Mouse (Mus musculus): ENCODE data around the gene Nt5dc2. TPM values are rescaled to one million over a fixed set of nuclear protein-coding genes. Genes with fewer than 3 reads are reported as not detected.

Nt5dc2 gene
- polyA plus RNA-seq, 1 experiment from 2014 or later, result 401 TPM

GRCm38 (mm10) chr14:31137791-31138190, 6.9 kb downstream of the Nt5dc2 start:
- peaks cover 12% of the 10 kb centered on the region for H3K4me1 ChIP-seq (replicated peaks; ENCODE audit: control insufficient read depth, insufficient read depth, low read length)
- DNase-seq (ENCODE audit: low spot score), result no peak
- WGBS, result 86% methylated on average over 11 of the region's 11 CpGs
- peaks cover 86% of the 10 kb centered on the region for H3K36me3 ChIP-seq (ENCODE audit: control insufficient read depth, insufficient read depth, low read length)
- H3K9me3 ChIP-seq (ENCODE audit: control insufficient read depth, low read length), result no peaks in the 10 kb centered on the region
- no peak overlapping the region for H3K9ac ChIP-seq (ENCODE audit: low read depth, low read length)
- no peak for ATAC-seq (replicated peaks; ENCODE audit: low FRiP score)
- H3K4me3 ChIP-seq (ENCODE audit: low read depth, low read length), result no peak overlapping the region
- no peak overlapping the region; the same call in 1 of the 2 replicates for H3K27ac ChIP-seq (ENCODE audit: low read depth, low read length)
- H3K27me3 ChIP-seq (replicated peaks; ENCODE audit: control insufficient read depth, insufficient read depth, low read length), result no peaks in the 10 kb centered on the region
- no peak overlapping the region for H3K4me2 ChIP-seq

DNA sequence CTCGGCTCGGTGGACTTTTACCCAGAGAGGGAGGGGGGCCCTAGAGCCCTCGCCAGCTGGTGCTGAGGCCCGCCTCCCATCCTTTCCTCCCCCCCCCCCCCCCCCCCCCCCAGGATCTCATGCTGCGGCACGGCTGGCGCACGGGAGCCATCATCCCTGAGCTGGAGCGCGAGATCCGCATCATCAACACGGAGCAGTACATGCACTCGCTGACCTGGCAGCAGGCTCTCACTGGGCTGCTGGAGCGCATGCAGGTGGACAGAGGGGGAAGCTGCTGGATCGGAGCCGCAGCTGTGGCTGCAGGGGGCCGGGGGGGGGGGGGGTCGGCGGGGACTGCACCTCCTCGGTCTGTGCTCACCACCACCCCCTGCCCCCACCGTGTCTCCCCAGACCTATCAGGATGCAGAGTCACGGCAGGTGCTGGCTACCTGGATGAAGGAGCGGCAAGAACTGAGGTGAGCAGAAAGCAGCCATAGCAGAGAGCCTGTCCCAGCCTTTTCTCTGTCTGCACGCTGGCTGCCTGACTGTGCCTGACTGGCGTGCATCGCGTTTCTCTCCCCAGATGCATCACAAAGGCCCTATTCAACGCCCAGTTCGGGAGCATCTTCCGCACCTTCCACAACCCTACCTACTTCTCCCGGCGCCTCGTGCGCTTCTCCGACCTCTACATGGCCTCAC, 7.5 kb downstream of the Nt5dc2 start:
- H3K4me2 ChIP-seq, result no peak overlapping the region
- whole genome bisulfite sequencing, result 86% methylated on average over 30 of the region's 35 CpGs
- peaks cover 7% of the 10 kb centered on the region for H3K4me1 ChIP-seq (replicated peaks; ENCODE audit: control insufficient read depth, insufficient read depth, low read length)
- H3K36me3 ChIP-seq (ENCODE audit: control insufficient read depth, insufficient read depth, low read length), result peaks cover 88% of the 10 kb centered on the region
- no peak overlapping the region for H3K9ac ChIP-seq (ENCODE audit: low read depth, low read length)
- DNase-seq (ENCODE audit: low spot score) (no peak), ATAC-seq (replicated peaks; ENCODE audit: low FRiP score) (no peak)
- no peaks in the 10 kb centered on the region for H3K9me3 ChIP-seq (ENCODE audit: control insufficient read depth, low read length)
- H3K4me3 ChIP-seq (ENCODE audit: low read depth, low read length), result no peak overlapping the region
- no peaks in the 10 kb centered on the region for H3K27me3 ChIP-seq (replicated peaks; ENCODE audit: control insufficient read depth, insufficient read depth, low read length)
- no peak overlapping the region; the same call in 1 of the 2 replicates for H3K27ac ChIP-seq (ENCODE audit: low read depth, low read length)

GRCm38 (mm10) chr14:31138897-31139429, 8.1 kb downstream of the Nt5dc2 start:
- Histone ChIP-seq H3K9me3 (ENCODE audit: control insufficient read depth, low read length) (no peaks in the 10 kb centered on the region), H3K9ac (ENCODE audit: low read depth, low read length) (no peak overlapping the region), H3K4me3 (ENCODE audit: low read depth, low read length) (no peak overlapping the region), H3K4me2 (no peak overlapping the region), H3K27me3 (replicated peaks; ENCODE audit: control insufficient read depth, insufficient read depth, low read length) (no peaks in the 10 kb centered on the region), H3K36me3 (ENCODE audit: control insufficient read depth, insufficient read depth, low read length) (peaks cover 87% of the 10 kb centered on the region), H3K27ac (ENCODE audit: low read depth, low read length) (no peak overlapping the region), H3K4me1 (replicated peaks; ENCODE audit: control insufficient read depth, insufficient read depth, low read length) (0 out of 2 replicates have a peak, but pooled peaks cover 3% of the 10 kb centered on the region)
- ATAC-seq (replicated peaks; ENCODE audit: low FRiP score) (no peak), DNase-seq (ENCODE audit: low spot score) (no peak)
- WGBS, result 89% methylated on average over 9 of the region's 9 CpGs

DNA sequence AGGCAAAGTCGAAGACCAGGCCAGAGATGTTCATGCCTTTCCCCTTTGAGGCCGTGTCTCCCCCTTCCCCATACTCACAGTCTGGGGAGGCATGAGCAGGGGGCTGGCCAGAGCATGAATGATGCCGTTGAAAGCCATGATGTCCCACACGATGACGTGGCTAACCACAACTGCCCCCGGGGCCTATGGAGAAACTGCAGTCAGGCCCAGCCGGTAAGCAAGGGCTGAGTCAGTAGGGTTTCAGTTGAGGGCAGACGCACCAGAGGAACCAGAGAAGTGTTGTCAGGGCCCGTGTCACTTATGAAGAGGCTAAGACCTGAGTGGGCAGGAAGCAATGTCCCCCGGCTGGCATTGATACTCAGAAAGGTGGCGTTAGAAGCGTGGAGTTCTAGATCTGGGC, 8.8 kb downstream of the Nt5dc2 start:
- no peak overlapping the region for H3K27ac ChIP-seq (ENCODE audit: low read depth, low read length)
- H3K4me1 ChIP-seq (replicated peaks; ENCODE audit: control insufficient read depth, insufficient read depth, low read length), result 0 out of 2 replicates have a peak, but pooled peaks cover 3% of the 10 kb centered on the region
- DNase-seq (ENCODE audit: low spot score) (no peak), ATAC-seq (replicated peaks; ENCODE audit: low FRiP score) (no peak)
- no peaks in the 10 kb centered on the region for H3K9me3 ChIP-seq (ENCODE audit: control insufficient read depth, low read length)
- no peak overlapping the region for H3K4me3 ChIP-seq (ENCODE audit: low read depth, low read length)
- no peak overlapping the region for H3K4me2 ChIP-seq
- H3K9ac ChIP-seq (ENCODE audit: low read depth, low read length), result no peak overlapping the region
- H3K27me3 ChIP-seq (replicated peaks; ENCODE audit: control insufficient read depth, insufficient read depth, low read length), result no peaks in the 10 kb centered on the region
- peaks cover 81% of the 10 kb centered on the region for H3K36me3 ChIP-seq (ENCODE audit: control insufficient read depth, insufficient read depth, low read length)
- WGBS, result 67% methylated on average over 12 of the region's 12 CpGs

- ATAC-seq (replicated peaks; ENCODE audit: low FRiP score) (no peak), DNase-seq (ENCODE audit: low spot score) (no peak)
- Histone ChIP-seq H3K27me3 (replicated peaks; ENCODE audit: control insufficient read depth, insufficient read depth, low read length) (no peaks in the 10 kb centered on the region), H3K4me3 (ENCODE audit: low read depth, low read length) (no peak overlapping the region), H3K9ac (ENCODE audit: low read depth, low read length) (no peak overlapping the region), H3K9me3 (ENCODE audit: control insufficient read depth, low read length) (no peaks in the 10 kb centered on the region), H3K36me3 (ENCODE audit: control insufficient read depth, insufficient read depth, low read length) (peaks cover 77% of the 10 kb centered on the region), H3K4me2 (no peak overlapping the region), H3K4me1 (replicated peaks; ENCODE audit: control insufficient read depth, insufficient read depth, low read length) (0 out of 2 replicates have a peak, but pooled peaks cover 3% of the 10 kb centered on the region), H3K27ac (ENCODE audit: low read depth, low read length) (no peak overlapping the region)
- 92% methylated on average over 15 of the region's 15 CpGs for WGBS
These were observed 9.3 kb downstream of the Nt5dc2 start for GRCm38 (mm10) chr14:31140141-31140540.

DNA sequence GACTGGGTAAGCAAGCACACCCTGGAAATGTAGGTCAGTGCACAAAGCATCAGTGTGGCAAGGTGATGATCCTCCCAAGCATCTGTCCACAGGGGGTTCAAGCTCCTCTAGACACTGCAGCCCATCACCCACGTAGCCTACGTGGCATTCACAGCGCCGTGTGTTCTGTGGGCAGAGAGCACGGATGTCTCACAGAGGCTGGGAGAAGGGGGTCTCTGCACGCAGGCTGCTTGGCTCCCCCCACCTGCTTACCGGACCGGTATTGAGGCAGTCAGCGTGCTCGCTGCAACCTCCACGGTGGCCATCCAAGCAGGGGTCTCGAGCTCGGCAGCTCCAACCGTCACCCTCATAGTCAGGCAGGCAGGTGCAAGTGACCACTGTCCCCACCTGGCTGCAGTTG, 10.2 kb downstream of the Nt5dc2 start:
- Histone ChIP-seq H3K4me2 (no peak overlapping the region), H3K9ac (ENCODE audit: low read depth, low read length) (no peak overlapping the region), H3K27ac (ENCODE audit: low read depth, low read length) (no peak overlapping the region), H3K36me3 (ENCODE audit: control insufficient read depth, insufficient read depth, low read length) (peaks cover 68% of the 10 kb centered on the region), H3K27me3 (replicated peaks; ENCODE audit: control insufficient read depth, insufficient read depth, low read length) (no peaks in the 10 kb centered on the region), H3K9me3 (ENCODE audit: control insufficient read depth, low read length) (no peaks in the 10 kb centered on the region), H3K4me3 (ENCODE audit: low read depth, low read length) (no peak overlapping the region), H3K4me1 (replicated peaks; ENCODE audit: control insufficient read depth, insufficient read depth, low read length) (0 out of 2 replicates have a peak, but pooled peaks cover 3% of the 10 kb centered on the region)
- ATAC-seq (replicated peaks; ENCODE audit: low FRiP score), result no peak
- 94% methylated on average over 14 of the region's 14 CpGs for WGBS
- no peak for DNase-seq (ENCODE audit: low spot score)

GRCm38 (mm10) chr14:31145694-31146093, 14.8 kb downstream of the Nt5dc2 start:
- H3K36me3 ChIP-seq (ENCODE audit: control insufficient read depth, insufficient read depth, low read length), result peaks cover 24% of the 10 kb centered on the region; the same call in 1 of the 2 replicates
- WGBS, result 91% methylated on average over 11 of the region's 11 CpGs
- H3K27me3 ChIP-seq (replicated peaks; ENCODE audit: control insufficient read depth, insufficient read depth, low read length), result 0 out of 2 replicates have a peak, but pooled peaks cover 2% of the 10 kb centered on the region
- H3K4me2 ChIP-seq, result no peak overlapping the region
- no peaks in the 10 kb centered on the region for H3K9me3 ChIP-seq (ENCODE audit: control insufficient read depth, low read length)
- no peak overlapping the region for H3K9ac ChIP-seq (ENCODE audit: low read depth, low read length)
- H3K4me1 ChIP-seq (replicated peaks; ENCODE audit: control insufficient read depth, insufficient read depth, low read length), result no peaks in the 10 kb centered on the region
- DNase-seq (ENCODE audit: low spot score) (no peak), ATAC-seq (replicated peaks; ENCODE audit: low FRiP score) (no peak)
- no peak overlapping the region for H3K4me3 ChIP-seq (ENCODE audit: low read depth, low read length)
- H3K27ac ChIP-seq (ENCODE audit: low read depth, low read length), result no peak overlapping the region

GRCm38 (mm10) chr14:31160196-31161150, 29.6 kb downstream of the Nt5dc2 start:
- ATAC-seq (replicated peaks; ENCODE audit: low FRiP score) (no peak), DNase-seq (ENCODE audit: low spot score) (no peak)
- Histone ChIP-seq H3K36me3 (ENCODE audit: control insufficient read depth, insufficient read depth, low read length) (no peaks in the 10 kb centered on the region), H3K27ac (ENCODE audit: low read depth, low read length) (no peak overlapping the region), H3K9ac (ENCODE audit: low read depth, low read length) (no peak overlapping the region), H3K9me3 (ENCODE audit: control insufficient read depth, low read length) (no peaks in the 10 kb centered on the region), H3K27me3 (replicated peaks; ENCODE audit: control insufficient read depth, insufficient read depth, low read length) (no peaks in the 10 kb centered on the region), H3K4me2 (peak overlapping the region; percentile 26), H3K4me1 (replicated peaks; ENCODE audit: control insufficient read depth, insufficient read depth, low read length) (peaks cover 14% of the 10 kb centered on the region), H3K4me3 (ENCODE audit: low read depth, low read length) (no peak overlapping the region)
- 68% methylated on average over 27 of the region's 27 CpGs for WGBS

Measured in liver, embryonic 11.5 days (tissue).